10 mouse cellular contexts compared by ENCODE assay signal in genomic region chr19:5433951-5434350, GRCm38 (mm10). TPM values are rescaled to one million over a fixed set of nuclear protein-coding genes. Genes with fewer than 3 reads are reported as not detected.
A peak's percentile ranks its signal among the peaks of the same experiment; 100 is the strongest.
DNase-seq lines count a peak whose midpoint lies in the region; ATAC-seq and TF ChIP-seq lines count a peak whose summit lies in the region.
"Had no signal": no experiment of that assay in that cellular context is flagged by ENCODE, and none has a peak within 500 bp of the region (broad histone marks: within the 10 kb centered on the region; RNA-seq: fewer than 3 reads in every experiment).

No protein-coding gene starts in this region.

- TF ChIP-seq CTCF in C2C12 (IDR thresholded peaks at IDR 0.05; ENCODE audit: control insufficient read depth, insufficient read depth, insufficient read length) = no peak

- peak overlapping the region; percentile 44 for H3ac ChIP-seq in C2C12 (ENCODE audit: control insufficient read depth, insufficient read length, low read depth)

- H3K79me3 ChIP-seq in C2C12 (ENCODE audit: low read depth) = no peaks in the 10 kb centered on the region

- H3K27ac ChIP-seq in heart, embryonic 13.5 days (replicated peaks) = peak overlapping the region; percentile 74
- no peak overlapping the region for H3K27ac ChIP-seq in embryonic facial prominence, embryonic 14.5 days (replicated peaks; ENCODE audit: low read depth, low read length)
- peak overlapping the region; percentile 60; the same call in 1 of the 2 replicates for H3K27ac ChIP-seq in liver, embryonic 13.5 days

- WGBS in heart, embryonic 13.5 days = 46% methylated on average over 7 of the region's 7 CpGs
- 64% methylated on average over 7 of the region's 7 CpGs for WGBS in embryonic facial prominence, embryonic 14.5 days
- 52% methylated on average over 7 of the region's 7 CpGs for WGBS in liver, embryonic 13.5 days (ENCODE audit: insufficient replicate concordance)

- H3K9ac ChIP-seq in heart, embryonic 13.5 days = peak overlapping the region; percentile 79
- peak overlapping the region; percentile 58; the same call in 1 of the 2 replicates for H3K9ac ChIP-seq in embryonic facial prominence, embryonic 14.5 days (ENCODE audit: low read depth, low read length)
- peak overlapping the region; percentile 60; the same call in 1 of the 2 replicates for H3K9ac ChIP-seq in liver, embryonic 13.5 days

- H3K27me3 ChIP-seq in heart, embryonic 13.5 days (replicated peaks) = peaks cover 12% of the 10 kb centered on the region; the same call in 1 of the 2 replicates
- no peaks in the 10 kb centered on the region for H3K27me3 ChIP-seq in C2C12 (ENCODE audit: control insufficient read depth, insufficient read depth, insufficient read length)
- no peaks in the 10 kb centered on the region for H3K27me3 ChIP-seq in embryonic facial prominence, embryonic 14.5 days (replicated peaks; ENCODE audit: control insufficient read depth, insufficient read depth, low read length)
- H3K27me3 ChIP-seq in liver, embryonic 13.5 days = no peaks in the 10 kb centered on the region; the same call in 1 of the 2 replicates

- no peaks in the 10 kb centered on the region for H3K79me2 ChIP-seq in C2C12 (ENCODE audit: control insufficient read depth, insufficient read depth)

- 0 out of 2 replicates have a peak overlapping the region, but pooled peaks have one; percentile 49 for H3K4me3 ChIP-seq in heart, embryonic 13.5 days
- no peak overlapping the region for H3K4me3 ChIP-seq in C2C12 (ENCODE audit: insufficient read depth, poor library complexity, severe bottlenecking)
- no peak overlapping the region; the same call in 1 of the 2 replicates for H3K4me3 ChIP-seq in embryonic facial prominence, embryonic 14.5 days (ENCODE audit: low read depth, low read length)
- no peak overlapping the region for H3K4me3 ChIP-seq in liver, embryonic 13.5 days (replicated peaks)

- DNase-seq in heart, postnatal 25 days (ENCODE audit: low spot score) = no peak
- no peak for DNase-seq in embryonic facial prominence, embryonic 14.5 days (ENCODE audit: low spot score)
- DNase-seq in liver, embryonic 13.5 days = no peak
- no peak for DNase-seq in layer of hippocampus, adult 11-12 months (ENCODE audit: low spot score)
- no peak for DNase-seq in gastrocnemius, postnatal 4 days (ENCODE audit: low spot score in 2 of 2)

- peak overlapping the region; percentile 75 for H3K4me2 ChIP-seq in heart, embryonic 13.5 days
- peak overlapping the region; percentile 65 for H3K4me2 ChIP-seq in embryonic facial prominence, embryonic 14.5 days (ENCODE audit: low read depth, low read length)
- H3K4me2 ChIP-seq in liver, embryonic 13.5 days = peak overlapping the region; percentile 79

- H3K4me1 ChIP-seq in heart, embryonic 13.5 days = peaks cover 19% of the 10 kb centered on the region
- peaks cover 15% of the 10 kb centered on the region for H3K4me1 ChIP-seq in embryonic facial prominence, embryonic 14.5 days (ENCODE audit: control insufficient read depth, insufficient read depth, low read length)
- peaks cover 20% of the 10 kb centered on the region for H3K4me1 ChIP-seq in liver, embryonic 13.5 days (replicated peaks)

- H3K36me3 ChIP-seq in heart, embryonic 13.5 days = no peaks in the 10 kb centered on the region
- no peaks in the 10 kb centered on the region for H3K36me3 ChIP-seq in C2C12 (ENCODE audit: control insufficient read depth, insufficient read depth)
- H3K36me3 ChIP-seq in embryonic facial prominence, embryonic 14.5 days (ENCODE audit: control insufficient read depth, insufficient read depth, low read length) = no peaks in the 10 kb centered on the region
- H3K36me3 ChIP-seq in liver, embryonic 13.5 days = no peaks in the 10 kb centered on the region

- intact Hi-C loops in heart, postnatal 25 days (cut with DNase I) = loop anchor here (1.0 kb wide), 1 partner anchor 53 kb away; no protein-coding TSS in a partner anchor

- no peaks in the 10 kb centered on the region for H3K9me3 ChIP-seq in heart, embryonic 13.5 days
- H3K9me3 ChIP-seq in embryonic facial prominence, embryonic 14.5 days (ENCODE audit: control insufficient read depth, low read length) = no peaks in the 10 kb centered on the region
- H3K9me3 ChIP-seq in liver, embryonic 13.5 days (replicated peaks) = no peaks in the 10 kb centered on the region

- ATAC-seq in heart, embryonic 13.5 days (ENCODE audit: extremely low read depth, insufficient number of reproducible peaks, low FRiP score, low TSS enrichment) = no peak
- no peak for ATAC-seq in embryonic facial prominence, embryonic 14.5 days (ENCODE audit: low read depth)
- ATAC-seq in liver, embryonic 13.5 days (ENCODE audit: low read depth) = no peak
- no peak for ATAC-seq in granulocyte monocyte progenitor cell, adult 5-6 weeks (replicated peaks; ENCODE audit: poor library complexity, severe bottlenecking)

TF ChIP-seq in C2C12, 6 proteins besides CTCF, POLR2A, EP300 and RAD21:
- TF ChIP-seq FOSL1 (IDR thresholded peaks at IDR 0.05; ENCODE audit: insufficient read depth, low read length, poor library complexity, severe bottlenecking) = no peak
- no peak for TF ChIP-seq MYOG (IDR thresholded peaks at IDR 0.05; ENCODE audit: control insufficient read depth, extremely low read depth, insufficient read length)
- TF ChIP-seq MYOD1 (IDR thresholded peaks at IDR 0.05; ENCODE audit: control insufficient read depth, insufficient read length, low read depth) = no peak
- no peak for TF ChIP-seq USF1 (IDR thresholded peaks at IDR 0.05; ENCODE audit: low read depth)
- no peak for TF ChIP-seq CEBPB (IDR thresholded peaks at IDR 0.05; ENCODE audit: low read depth)
- TF ChIP-seq MAX (IDR thresholded peaks at IDR 0.05) = no peak

RNA-seq across cellular contexts. Expression of gene AI837181, which starts 9.0 kb away (rescaled TPM):
- 38.3 and 40.9 TPM in 2 replicates for polyA plus RNA-seq in heart, embryonic 13.5 days (2015; fragmentation: Nextera tagmentation; extraction: Ambion mirVana)
- total RNA-seq in heart, postnatal 25 days (2021) = 10 to 100 TPM; 34.9 to 36.2 TPM
- polyA plus RNA-seq in C2C12 (2012; fragmentation: generic; extraction: Trizol) = 90.3 TPM
- 51.1 and 56.1 TPM in 2 replicates for polyA plus RNA-seq in embryonic facial prominence, embryonic 14.5 days (2014; fragmentation: Nextera tagmentation; extraction: Ambion mirVana)
- polyA plus RNA-seq in liver, embryonic 13.5 days (2015; fragmentation: Nextera tagmentation; extraction: Ambion mirVana) = 18.0 and 19.0 TPM in 2 replicates
- 30.1 and 32.7 TPM in 2 replicates for total RNA-seq in granulocyte monocyte progenitor cell, adult 5-6 weeks (2014; fragmentation: Nextera tagmentation)
- total RNA-seq in granulocyte monocyte progenitor cell, adult 5-6 weeks (2017) = 10.9 and 12.2 TPM in 2 replicates
- 10 to 100 TPM; 52.0 to 55.7 TPM for total RNA-seq in gastrocnemius, postnatal 4 days (2021)

RNA-seq across cellular contexts. Expression of gene Drap1, which starts 9.2 kb away (rescaled TPM):
- polyA plus RNA-seq in heart, embryonic 13.5 days (2015; fragmentation: Nextera tagmentation; extraction: Ambion mirVana) = 190 and 213 TPM in 2 replicates
- 100 to 1,000 TPM; 289 to 292 TPM for total RNA-seq in heart, postnatal 25 days (2021)
- polyA plus RNA-seq in C2C12 (2012; fragmentation: generic; extraction: Trizol) = 428 TPM
- polyA plus RNA-seq in embryonic facial prominence, embryonic 14.5 days (2014; fragmentation: Nextera tagmentation; extraction: Ambion mirVana) = 191 and 195 TPM in 2 replicates
- polyA plus RNA-seq in liver, embryonic 13.5 days (2015; fragmentation: Nextera tagmentation; extraction: Ambion mirVana) = 90.0 and 94.5 TPM in 2 replicates
- total RNA-seq in granulocyte monocyte progenitor cell, adult 5-6 weeks (2014; fragmentation: Nextera tagmentation) = 160 and 218 TPM in 2 replicates
- total RNA-seq in granulocyte monocyte progenitor cell, adult 5-6 weeks (2017) = 119 and 145 TPM in 2 replicates
- total RNA-seq in gastrocnemius, postnatal 4 days (2021) = 100 to 1,000 TPM; 344 to 358 TPM

RNA-seq across cellular contexts. Expression of gene Fosl1, which starts 13.4 kb away (rescaled TPM):
- not detected in 2 replicates for polyA plus RNA-seq in heart, embryonic 13.5 days (2015; fragmentation: Nextera tagmentation; extraction: Ambion mirVana)
- not detected for total RNA-seq in heart, postnatal 25 days (2021)
- 146 TPM for polyA plus RNA-seq in C2C12 (2012; fragmentation: generic; extraction: Trizol)
- not detected in 2 replicates for polyA plus RNA-seq in embryonic facial prominence, embryonic 14.5 days (2014; fragmentation: Nextera tagmentation; extraction: Ambion mirVana)
- not detected in 2 replicates for polyA plus RNA-seq in liver, embryonic 13.5 days (2015; fragmentation: Nextera tagmentation; extraction: Ambion mirVana)
- total RNA-seq in granulocyte monocyte progenitor cell, adult 5-6 weeks (2014; fragmentation: Nextera tagmentation) = 0.32 TPM in 1 of 2 replicates, not detected in the other
- 0.57 TPM in 1 of 2 replicates, not detected in the other for total RNA-seq in granulocyte monocyte progenitor cell, adult 5-6 weeks (2017)
- total RNA-seq in gastrocnemius, postnatal 4 days (2021) = not detected
- total RNA-seq: gastrocnemius, adult 8-10 months; liver, adult 2 months had no signal
- polyA plus RNA-seq: liver, adult 2 months had no signal

RNA-seq across cellular contexts. Expression of gene Ccdc85b, which starts 23.7 kb away (rescaled TPM):
- polyA plus RNA-seq in heart, embryonic 13.5 days (2015; fragmentation: Nextera tagmentation; extraction: Ambion mirVana) = 7.6 and 8.1 TPM in 2 replicates
- 10 to 100 TPM in 1 of 2 experiments, 1 to 10 TPM in 1; 7.8 to 11.9 TPM for total RNA-seq in heart, postnatal 25 days (2021)
- 30.5 TPM for polyA plus RNA-seq in C2C12 (2012; fragmentation: generic; extraction: Trizol)
- polyA plus RNA-seq in embryonic facial prominence, embryonic 14.5 days (2014; fragmentation: Nextera tagmentation; extraction: Ambion mirVana) = 5.7 and 6.1 TPM in 2 replicates
- polyA plus RNA-seq in liver, embryonic 13.5 days (2015; fragmentation: Nextera tagmentation; extraction: Ambion mirVana) = 2.0 and 2.1 TPM in 2 replicates
- total RNA-seq in granulocyte monocyte progenitor cell, adult 5-6 weeks (2014; fragmentation: Nextera tagmentation) = 0.68 and 1.9 TPM in 2 replicates
- 2.5 and 4.1 TPM in 2 replicates for total RNA-seq in granulocyte monocyte progenitor cell, adult 5-6 weeks (2017)
- 1 to 10 TPM; 8.0 to 8.4 TPM for total RNA-seq in gastrocnemius, postnatal 4 days (2021)

RNA-seq across cellular contexts. Expression of gene Fibp, which starts 26.5 kb away (rescaled TPM):
- 87.4 and 93.1 TPM in 2 replicates for polyA plus RNA-seq in heart, embryonic 13.5 days (2015; fragmentation: Nextera tagmentation; extraction: Ambion mirVana)
- total RNA-seq in heart, postnatal 25 days (2021) = 10 to 100 TPM; 45.5 to 51.0 TPM
- 83.7 TPM for polyA plus RNA-seq in C2C12 (2012; fragmentation: generic; extraction: Trizol)
- polyA plus RNA-seq in embryonic facial prominence, embryonic 14.5 days (2014; fragmentation: Nextera tagmentation; extraction: Ambion mirVana) = 75.0 and 99.0 TPM in 2 replicates
- 34.0 and 34.7 TPM in 2 replicates for polyA plus RNA-seq in liver, embryonic 13.5 days (2015; fragmentation: Nextera tagmentation; extraction: Ambion mirVana)
- 33.6 and 94.2 TPM in 2 replicates for total RNA-seq in granulocyte monocyte progenitor cell, adult 5-6 weeks (2014; fragmentation: Nextera tagmentation)
- total RNA-seq in granulocyte monocyte progenitor cell, adult 5-6 weeks (2017) = 112 and 122 TPM in 2 replicates
- total RNA-seq in gastrocnemius, postnatal 4 days (2021) = 10 to 100 TPM; 62.3 to 71.1 TPM

Comparison
In these comparisons a context has a peak if more than half of its experiments do, and no peak if none do; other contexts are left out.
1. RNA of gene Fosl1, which starts 13.4 kb away (polyA plus RNA-seq): 146 TPM in C2C12 (single experiment); not detected in liver, embryonic 13.5 days, not detected in heart, embryonic 13.5 days and not detected in embryonic facial prominence, embryonic 14.5 days; every median in the first group is over 100 times any median in the second.
2. Peak in every context shown above with its lines, with median percentiles within 50 percentile points of each other: H3K4me2 ChIP-seq and H3K9ac ChIP-seq.